Mouse (Mus musculus): ENCODE measurements around the gene Ghrh. TPM values are rescaled to one million over a fixed set of nuclear protein-coding genes. Genes with fewer than 3 reads are reported as not detected.

The Ghrh gene
- polyA plus RNA-seq, 1 experiment: not detected

GRCm38 (mm10) chr2:157296105-157296689 lies 51.1 kb downstream of the Ghrh start:
- no peak for TF ChIP-seq CTCF (IDR thresholded peaks at IDR 0.05; ENCODE audit: extremely low read depth, insufficient read depth, low read length)
- TF ChIP-seq POLR2A (IDR thresholded peaks at IDR 0.05; ENCODE audit: extremely low read depth, insufficient read depth, low read length): no peak
- H3K4me3 ChIP-seq (ENCODE audit: insufficient read depth, low read length): no peak overlapping the region
- H3K27ac ChIP-seq (ENCODE audit: insufficient read depth, low read length): no peak overlapping the region
- peaks cover 2% of the 10 kb centered on the region for H3K4me1 ChIP-seq (ENCODE audit: control insufficient read depth, insufficient read depth, low read length)

GRCm38 (mm10) chr2:157292093-157292492 lies 55.2 kb downstream of the Ghrh start:
- no peak overlapping the region for H3K27ac ChIP-seq (ENCODE audit: insufficient read depth, low read length)
- TF ChIP-seq POLR2A (IDR thresholded peaks at IDR 0.05; ENCODE audit: extremely low read depth, insufficient read depth, low read length) (no peak), CTCF (IDR thresholded peaks at IDR 0.05; ENCODE audit: extremely low read depth, insufficient read depth, low read length) (peak; percentile 76)
- H3K4me3 ChIP-seq (ENCODE audit: insufficient read depth, low read length): no peak overlapping the region
- H3K4me1 ChIP-seq (ENCODE audit: control insufficient read depth, insufficient read depth, low read length): peaks cover 2% of the 10 kb centered on the region

- Histone ChIP-seq H3K4me1 (ENCODE audit: control insufficient read depth, insufficient read depth, low read length) (no peaks in the 10 kb centered on the region), H3K4me3 (ENCODE audit: insufficient read depth, low read length) (no peak overlapping the region), H3K27ac (ENCODE audit: insufficient read depth, low read length) (no peak overlapping the region)
- no peak for TF ChIP-seq POLR2A (IDR thresholded peaks at IDR 0.05; ENCODE audit: extremely low read depth, insufficient read depth, low read length)
- TF ChIP-seq CTCF (IDR thresholded peaks at IDR 0.05; ENCODE audit: extremely low read depth, insufficient read depth, low read length): no peak
Observed at GRCm38 (mm10) chr2:157288996-157289395, 58.3 kb downstream of the Ghrh start.

- no peak overlapping the region for H3K27ac ChIP-seq (ENCODE audit: insufficient read depth, low read length)
- TF ChIP-seq CTCF (IDR thresholded peaks at IDR 0.05; ENCODE audit: extremely low read depth, insufficient read depth, low read length) (peak; percentile 73), POLR2A (IDR thresholded peaks at IDR 0.05; ENCODE audit: extremely low read depth, insufficient read depth, low read length) (no peak)
- H3K4me1 ChIP-seq (ENCODE audit: control insufficient read depth, insufficient read depth, low read length): no peaks in the 10 kb centered on the region
- no peak overlapping the region for H3K4me3 ChIP-seq (ENCODE audit: insufficient read depth, low read length)
Observed at GRCm38 (mm10) chr2:157287542-157287941, 59.8 kb downstream of the Ghrh start.

- no peak overlapping the region for H3K4me3 ChIP-seq (ENCODE audit: insufficient read depth, low read length)
- no peak for TF ChIP-seq POLR2A (IDR thresholded peaks at IDR 0.05; ENCODE audit: extremely low read depth, insufficient read depth, low read length)
- no peak for TF ChIP-seq CTCF (IDR thresholded peaks at IDR 0.05; ENCODE audit: extremely low read depth, insufficient read depth, low read length)
- no peak overlapping the region for H3K27ac ChIP-seq (ENCODE audit: insufficient read depth, low read length)
- H3K4me1 ChIP-seq (ENCODE audit: control insufficient read depth, insufficient read depth, low read length): peaks cover 4% of the 10 kb centered on the region
Observed at GRCm38 (mm10) chr2:157283321-157283720, 64.0 kb downstream of the Ghrh start.

Other genes with a start within 250 kb of the Ghrh start
- gene Samhd1, start 212.2 kb downstream of the Ghrh start, polyA plus RNA-seq (2012; rRNA removed): 14.7 and 15.9 TPM in 2 replicates
- gene Rbl1, start 143.0 kb downstream of the Ghrh start, polyA plus RNA-seq (2012; rRNA removed): 1.5 and 2.0 TPM in 2 replicates
- gene Rpn2, start 68.5 kb downstream of the Ghrh start, polyA plus RNA-seq (2012; rRNA removed): 118 and 119 TPM in 2 replicates
- gene Mroh8, start 68.0 kb downstream of the Ghrh start, polyA plus RNA-seq (2012; rRNA removed): 1.3 and 1.5 TPM in 2 replicates
- gene Manbal, start 20.1 kb upstream of the Ghrh start, polyA plus RNA-seq (2012; rRNA removed): 101 and 108 TPM in 2 replicates
- 83.8 and 95.0 TPM in 2 replicates for gene Src, start 70.9 kb upstream of the Ghrh start, polyA plus RNA-seq (2012; rRNA removed)
- gene Nnat, start 212.6 kb upstream of the Ghrh start, polyA plus RNA-seq (2012; rRNA removed): 194 and 257 TPM in 2 replicates
- gene Blcap, start 223.8 kb upstream of the Ghrh start, polyA plus RNA-seq (2012; rRNA removed): 84.2 and 89.1 TPM in 2 replicates

Data from cortical plate, adult 2 months (tissue).